Mouse (Mus musculus) liver, adult 2 months (tissue): Measurements from ENCODE around the gene Enpp1.

Source experiments
- CTCF ChIP-seq: fragments of 200-500 bp; IDR thresholded peaks from 2 replicates; pipeline ENCODE4 v1.5.1; 2011; ENCODE audit warnings: low read depth, low read length, control low read depth
- POLR2A ChIP-seq: fragments of 200-500 bp; IDR thresholded peaks from 2 replicates; pipeline ENCODE4 v1.6.1; 2011; ENCODE audit warnings: low read length, control low read depth; ENCODE audit not compliant: insufficient read depth; ENCODE audit errors: extremely low read depth

GRCm38 (mm10) chr10:24590546-24590945 is 121.4 kb downstream of the Enpp1 start:
- TF ChIP-seq CTCF (no peak), POLR2A (no peak)
